Mouse (Mus musculus): ENCODE results near the gene Wfdc6b.
A peak's percentile ranks its signal among the peaks of the same experiment; 100 is the strongest.
"Not testable (repeated sequence)": the region's sequence is repeated elsewhere in the genome, so short reads cannot be mapped to it uniquely, and the experiment has no call there.

The Wfdc6b gene

DNA sequence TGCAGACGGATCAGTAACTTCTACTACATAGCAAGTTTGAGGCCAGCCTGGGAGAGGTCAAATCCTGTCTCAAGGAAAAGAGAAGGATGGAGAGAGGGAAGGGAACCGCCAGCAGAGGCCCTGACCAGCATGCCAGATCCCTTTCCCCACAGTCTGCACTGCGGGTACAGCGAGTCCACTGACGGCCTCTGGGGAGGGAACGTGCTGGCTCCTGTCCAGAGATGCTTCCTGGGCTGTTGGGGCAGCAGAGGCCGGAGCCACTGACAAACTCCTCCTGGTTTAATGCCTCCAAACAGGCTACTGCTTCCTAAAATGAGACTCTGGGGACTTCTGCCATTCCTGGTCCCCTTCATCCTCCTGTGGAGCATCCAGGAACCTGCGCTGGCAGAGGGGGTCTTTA, at the start of gene Wfdc6b, which contains the start of gene Wfdc8:
Gene Wfdc6b, plus strand, starts transcription at position 52 of the 400 bp plus-strand sequence.
Gene Wfdc8, minus strand, starts transcription at position 156 of the 400 bp plus-strand sequence.
- not testable (repeated sequence) for DNase-seq (ENCODE audit: low read depth, low spot score)

DNA sequence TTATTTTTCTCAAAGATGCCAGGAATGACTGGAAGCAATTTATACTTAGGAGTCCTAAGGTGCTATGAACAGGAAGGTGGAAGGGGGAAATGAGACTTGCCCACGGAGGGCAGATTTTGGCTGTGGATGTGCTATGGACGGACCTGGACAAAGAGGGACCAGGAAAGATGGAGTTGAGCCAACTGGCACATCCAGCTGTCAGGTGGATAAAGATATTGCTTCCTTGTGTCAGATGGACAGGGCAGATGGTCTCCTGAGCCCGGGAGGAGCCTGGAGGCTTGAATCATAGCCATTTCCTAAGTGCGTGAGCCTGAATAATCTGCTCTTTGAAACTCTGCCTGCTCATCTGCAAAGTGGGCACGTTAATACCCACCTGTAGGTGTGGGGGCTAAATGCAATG, 49.0 kb upstream of the Wfdc6b start:
- no peak for DNase-seq (ENCODE audit: low read depth, low spot score)

- DNase-seq (ENCODE audit: low read depth, low spot score), result peak; percentile 45
Measured at GRCm38 (mm10) chr2:164566997-164567396, 46.3 kb upstream of the Wfdc6b start.

GRCm38 (mm10) chr2:164567460-164567859, 45.9 kb upstream of the Wfdc6b start:
- DNase-seq (ENCODE audit: low read depth, low spot score), result no peak

GRCm38 (mm10) chr2:164573359-164573758, 40.0 kb upstream of the Wfdc6b start, which contains the start of gene Spint3:
Gene Spint3 (minus strand): TSS chr2:164573459.
- DNase-seq (ENCODE audit: low read depth, low spot score), result not testable (repeated sequence)

GRCm38 (mm10) chr2:164585025-164585725, 28.1 kb upstream of the Wfdc6b start, which contains the start of gene Wfdc6a:
Gene Wfdc6a (minus strand): TSS chr2:164585447.
- not testable (repeated sequence) for DNase-seq (ENCODE audit: low read depth, low spot score)

- DNase-seq (ENCODE audit: low read depth, low spot score), result peak; percentile 56
Measured at GRCm38 (mm10) chr2:164592014-164592413, 21.3 kb upstream of the Wfdc6b start.

GRCm38 (mm10) chr2:164593494-164593893, 19.8 kb upstream of the Wfdc6b start, which contains the start of gene Eppin:
Gene Eppin (minus strand): TSS chr2:164593594.
- DNase-seq (ENCODE audit: low read depth, low spot score), result no peak

DNA sequence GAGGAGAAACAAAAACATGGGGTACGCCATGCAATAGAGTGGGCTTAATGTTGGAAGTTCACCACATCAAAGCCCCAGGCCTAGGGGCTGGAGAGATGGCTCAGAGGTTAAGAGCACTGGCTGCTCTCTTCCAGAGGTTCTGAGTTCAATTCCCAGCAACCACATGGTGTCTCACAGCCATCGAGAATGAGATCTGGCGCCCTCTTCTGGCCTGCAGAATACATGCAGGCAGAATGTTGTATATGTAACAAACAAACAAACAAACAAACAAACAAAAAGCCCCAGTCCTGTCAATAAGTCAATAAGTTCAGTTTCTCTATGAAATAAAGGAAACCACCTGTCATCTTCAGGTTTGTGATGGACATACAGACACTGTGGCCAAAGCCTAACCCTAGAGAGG, 13.1 kb upstream of the Wfdc6b start:
- no peak for DNase-seq (ENCODE audit: low read depth, low spot score)

- DNase-seq (ENCODE audit: low read depth, low spot score), result peak; percentile 55
Measured at GRCm38 (mm10) chr2:164603482-164603881, 9.8 kb upstream of the Wfdc6b start.

DNA sequence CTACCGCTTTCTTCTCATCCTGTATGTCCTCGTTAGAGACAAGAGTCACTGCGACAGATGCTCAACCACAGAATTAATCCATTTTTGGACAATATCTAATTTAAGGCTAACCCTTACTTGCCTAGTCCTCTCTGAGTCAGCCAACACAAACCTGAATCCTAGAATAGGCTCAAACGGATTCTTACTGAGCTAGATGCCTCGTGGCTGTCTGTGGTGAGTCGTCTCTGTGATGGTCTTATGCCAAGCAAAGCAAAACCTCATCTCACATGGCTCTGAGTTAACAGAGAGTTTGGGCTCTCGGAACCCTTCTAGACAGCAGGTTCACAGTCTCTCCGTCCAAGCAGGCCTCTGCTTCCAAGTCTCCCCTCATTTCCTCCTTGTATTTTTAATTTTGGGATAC, 8.9 kb upstream of the Wfdc6b start:
- no peak for DNase-seq (ENCODE audit: low read depth, low spot score)

DNA sequence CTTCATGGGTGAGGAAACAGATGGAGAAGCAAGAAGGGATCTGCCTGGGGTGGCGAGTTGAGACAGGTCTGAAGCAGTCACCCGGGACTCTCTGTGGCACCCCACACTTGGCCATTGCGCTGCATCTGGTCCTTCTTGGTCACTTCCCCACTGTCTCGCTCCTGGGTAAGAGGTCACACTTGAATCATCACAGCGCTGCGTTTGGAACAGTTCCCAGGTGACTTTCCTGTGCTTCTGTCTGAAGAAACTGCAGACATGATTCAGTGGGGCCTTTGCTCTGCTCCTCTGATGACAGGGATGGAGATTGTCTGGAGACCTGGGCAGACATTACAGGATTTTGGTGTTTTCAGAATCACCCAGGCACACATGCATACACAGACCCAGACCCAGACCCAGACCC, 4.5 kb upstream of the Wfdc6b start:
- DNase-seq (ENCODE audit: low read depth, low spot score), result no peak

GRCm38 (mm10) chr2:164615386-164615785, 2.1 kb downstream of the Wfdc6b start:
- no peak for DNase-seq (ENCODE audit: low read depth, low spot score)

DNA sequence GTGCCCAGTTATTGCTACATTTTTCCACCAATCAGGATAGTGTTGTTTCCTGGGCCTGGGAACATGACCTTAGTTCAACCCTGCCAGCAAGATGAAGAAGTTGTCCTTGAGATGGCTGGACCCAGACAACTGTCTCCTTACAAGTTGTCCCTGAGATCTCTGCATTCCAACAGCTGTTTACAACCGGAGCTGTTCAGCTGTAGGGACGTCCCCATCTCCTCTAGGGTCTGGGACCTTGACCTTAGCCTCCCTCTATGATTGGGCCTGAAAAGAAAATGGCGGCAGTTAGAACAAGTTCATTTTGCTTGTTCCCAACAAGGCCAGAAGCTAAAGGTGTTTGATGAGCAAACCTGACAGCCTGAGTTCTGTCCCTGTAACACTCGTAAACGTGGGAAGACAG, 5.7 kb downstream of the Wfdc6b start:
- DNase-seq (ENCODE audit: low read depth, low spot score), result no peak

GRCm38 (mm10) chr2:164621775-164622174, 8.5 kb downstream of the Wfdc6b start:
- no peak for DNase-seq (ENCODE audit: low read depth, low spot score)

DNA sequence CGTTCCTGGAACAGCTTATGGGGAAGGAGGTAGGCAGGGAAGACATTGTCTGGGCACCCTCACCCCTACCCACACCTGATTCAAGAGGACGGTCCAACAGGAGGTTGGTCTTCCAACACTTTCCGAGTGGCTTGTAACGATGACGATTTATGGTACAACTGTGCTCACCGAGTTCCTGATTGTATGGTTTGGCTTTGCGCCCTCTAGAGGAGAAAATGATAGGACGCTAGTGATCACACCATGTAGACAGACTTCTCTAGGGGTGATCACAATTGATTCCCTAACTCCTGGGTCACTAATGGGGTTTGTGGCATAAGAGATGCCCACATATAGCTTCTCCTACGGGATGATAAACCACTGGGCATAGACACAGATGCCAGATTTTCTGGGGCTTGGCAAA, 21.9 kb downstream of the Wfdc6b start:
- DNase-seq (ENCODE audit: low read depth, low spot score), result peak; percentile 55

DNA sequence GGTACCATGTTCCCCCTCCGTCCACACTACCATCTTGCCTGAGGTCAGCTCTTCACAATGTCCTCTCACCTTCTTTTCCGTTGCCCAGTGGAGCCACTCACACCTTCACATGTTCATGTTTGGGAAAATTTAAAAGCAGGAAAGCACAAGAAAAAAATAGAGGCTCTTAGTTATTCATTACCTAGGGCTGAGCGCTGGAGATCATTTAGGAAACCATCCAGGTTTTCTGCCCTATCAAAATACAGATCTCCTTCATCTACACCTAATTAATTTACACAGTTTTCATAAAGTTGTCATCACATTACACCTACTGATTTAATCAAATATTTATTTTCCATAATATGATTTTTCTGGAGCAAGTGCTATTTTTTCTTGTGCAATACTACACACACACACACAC, 25.4 kb downstream of the Wfdc6b start, which contains the start of gene Wfdc16:
Gene Wfdc16, minus strand, starts transcription at position 101 of the 400 bp plus-strand sequence.
- DNase-seq (ENCODE audit: low read depth, low spot score), result no peak

GRCm38 (mm10) chr2:164641129-164641528, 27.8 kb downstream of the Wfdc6b start:
- DNase-seq (ENCODE audit: low read depth, low spot score), result peak; percentile 69

DNA sequence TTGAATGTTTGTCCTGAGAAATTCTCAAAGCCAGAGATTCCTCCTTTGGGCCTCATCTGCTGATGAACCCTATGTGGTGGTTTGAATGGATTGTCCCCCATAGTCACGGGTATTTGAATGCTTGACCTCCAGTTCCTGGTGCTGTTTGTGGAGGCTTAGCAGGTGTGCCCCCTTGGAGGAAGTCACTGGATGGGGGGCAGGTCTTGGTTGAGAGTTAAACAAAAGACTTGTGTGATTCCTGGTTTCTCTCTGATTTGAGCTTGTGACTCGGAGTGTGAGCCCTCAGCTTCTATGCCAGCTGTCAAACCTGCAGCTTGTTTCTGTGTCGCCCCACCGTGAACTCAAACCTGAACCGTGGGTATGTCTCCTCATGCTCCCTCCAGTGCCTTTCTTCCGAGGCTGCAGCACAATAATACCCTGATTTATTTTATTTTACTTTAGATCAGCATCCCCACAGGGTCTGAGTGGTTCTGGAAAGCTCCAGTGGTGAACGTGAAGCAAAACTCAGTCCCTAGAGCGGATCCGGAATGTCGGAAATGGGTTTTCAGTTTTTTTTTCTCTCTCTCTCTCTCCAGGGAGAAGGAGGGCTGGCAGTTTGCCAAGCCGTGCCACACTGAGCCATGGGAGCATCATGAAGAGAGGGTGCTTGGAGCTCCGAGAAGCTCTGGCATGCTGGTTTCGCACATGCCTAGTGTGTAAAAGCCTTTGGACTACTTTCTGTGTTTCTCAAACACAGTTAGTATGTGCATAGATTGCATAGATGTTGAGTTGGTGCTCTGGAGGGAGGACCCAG, 28.8 kb downstream of the Wfdc6b start:
- peak; percentile 12 for DNase-seq (ENCODE audit: low read depth, low spot score)

- DNase-seq (ENCODE audit: low read depth, low spot score), result peak; percentile 69
Measured at GRCm38 (mm10) chr2:164655858-164656257, 42.5 kb downstream of the Wfdc6b start, which contains the start of gene Wfdc10. Gene Wfdc10 (plus strand): TSS chr2:164656046.

DNA sequence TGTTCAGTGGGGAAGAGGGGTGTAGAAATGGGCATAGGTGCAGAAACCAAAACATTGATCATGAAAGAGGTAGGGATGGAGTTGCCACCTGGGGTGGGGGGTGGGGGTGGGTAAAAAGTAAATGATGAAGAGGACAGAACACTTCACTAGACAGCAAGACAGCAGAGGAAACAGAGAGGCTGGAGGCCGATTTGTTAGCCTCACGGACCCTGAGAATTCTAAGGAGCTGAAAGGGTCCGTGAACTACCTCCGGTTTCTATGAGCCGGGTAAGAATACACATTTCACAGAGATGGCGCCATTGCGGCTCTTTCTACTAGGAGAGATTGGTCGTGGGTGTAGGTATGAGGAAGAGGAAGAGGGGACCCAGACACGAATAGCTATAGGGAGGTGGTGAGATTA, 43.2 kb downstream of the Wfdc6b start, which contains the start of gene Wfdc9:
Gene Wfdc9, minus strand, starts transcription at position 101 of the 400 bp plus-strand sequence.
- no peak for DNase-seq (ENCODE audit: low read depth, low spot score)

- no peak for DNase-seq (ENCODE audit: low read depth, low spot score)
Measured at GRCm38 (mm10) chr2:164664851-164665250, 51.5 kb downstream of the Wfdc6b start.
